Mouse (Mus musculus) CH12F3 (cell line): Measurements from ENCODE around the gene Slc17a8.
"Not testable (repeated sequence)": the region's sequence is repeated elsewhere in the genome, so short reads cannot be mapped to it uniquely, and the experiment has no call there.

ENCODE experiments used
- in situ Hi-C: fragments of 300-500 bp; cut with MboI; formaldehyde crosslinking; loops from 2 replicates; pipeline ENCODE4 v1.14.3; 2020; ENCODE audit warnings: low sequenced_read_pairs

Gene Slc17a8

GRCm38 (mm10) chr10:89594309-89594708 lies 26.7 kb downstream of the Slc17a8 start:
- in situ Hi-C loops = no loop called here

GRCm38 (mm10) chr10:89592797-89593196 lies 28.3 kb downstream of the Slc17a8 start:
- in situ Hi-C loops = no loop called here

- in situ Hi-C loops = no loop called here
Measured at GRCm38 (mm10) chr10:89589877-89590276, 31.2 kb downstream of the Slc17a8 start.

GRCm38 (mm10) chr10:89588708-89589107 lies 32.3 kb downstream of the Slc17a8 start:
- in situ Hi-C loops = no loop called here

- in situ Hi-C loops = no loop called here
Measured at GRCm38 (mm10) chr10:89584709-89585108, 36.3 kb downstream of the Slc17a8 start.

GRCm38 (mm10) chr10:89578801-89579200 lies 42.3 kb downstream of the Slc17a8 start:
- in situ Hi-C loops = no loop called here

- in situ Hi-C loops = no loop called here
Measured at GRCm38 (mm10) chr10:89577666-89578065, 43.4 kb downstream of the Slc17a8 start.

- in situ Hi-C loops = no loop called here
Measured at GRCm38 (mm10) chr10:89573421-89573820, 47.6 kb downstream of the Slc17a8 start.

GRCm38 (mm10) chr10:89572946-89573345 lies 48.1 kb downstream of the Slc17a8 start:
- in situ Hi-C loops = no loop called here

GRCm38 (mm10) chr10:89567391-89567790 lies 53.7 kb downstream of the Slc17a8 start:
- in situ Hi-C loops = no loop called here

- in situ Hi-C loops = no loop called here
Measured at GRCm38 (mm10) chr10:89565301-89566022, 55.6 kb downstream of the Slc17a8 start.

- in situ Hi-C loops = no loop called here
Measured at GRCm38 (mm10) chr10:89562113-89562512, 58.9 kb downstream of the Slc17a8 start.

- in situ Hi-C loops = no loop called here
Measured at GRCm38 (mm10) chr10:89559351-89559750, 61.7 kb downstream of the Slc17a8 start.

GRCm38 (mm10) chr10:89554885-89555284 lies 66.2 kb downstream of the Slc17a8 start:
- in situ Hi-C loops = not testable (repeated sequence)

GRCm38 (mm10) chr10:89553855-89554254 lies 67.2 kb downstream of the Slc17a8 start:
- in situ Hi-C loops = not testable (repeated sequence)

GRCm38 (mm10) chr10:89553015-89553414 lies 68.0 kb downstream of the Slc17a8 start:
- in situ Hi-C loops = no loop called here

GRCm38 (mm10) chr10:89551657-89552056 lies 69.4 kb downstream of the Slc17a8 start:
- in situ Hi-C loops = no loop called here

GRCm38 (mm10) chr10:89548028-89548427 lies 73.0 kb downstream of the Slc17a8 start:
- in situ Hi-C loops = no loop called here

- in situ Hi-C loops = no loop called here
Measured at GRCm38 (mm10) chr10:89546989-89547388, 74.1 kb downstream of the Slc17a8 start.

- in situ Hi-C loops = no loop called here
Measured at GRCm38 (mm10) chr10:89543867-89544266, 77.2 kb downstream of the Slc17a8 start.

GRCm38 (mm10) chr10:89542321-89542720 lies 78.7 kb downstream of the Slc17a8 start:
- in situ Hi-C loops = no loop called here

- in situ Hi-C loops = no loop called here
Measured at GRCm38 (mm10) chr10:89532929-89533727, 87.9 kb downstream of the Slc17a8 start, which contains the start of gene Nr1h4. Nr1h4 (minus strand) TSS chr10:89533585.
